Comparison of ENCODE assay signal across 26 mouse cellular contexts in genomic region chr9:118370581-118370980, GRCm38 (mm10).
DNase-seq lines count a peak whose midpoint lies in the region; ATAC-seq lines count a peak whose summit lies in the region.
"Had no signal": no experiment of that assay in that cellular context is flagged by ENCODE, and none has a peak within 500 bp of the region (broad histone marks: within the 10 kb centered on the region; RNA-seq: fewer than 3 reads in every experiment).

No protein-coding gene starts in this region.

- H3K36me3 ChIP-seq in kidney, embryonic 14.5 days (ENCODE audit: control insufficient read depth, insufficient read depth, low read length), result no peaks in the 10 kb centered on the region
- H3K36me3 ChIP-seq: forebrain, embryonic 12.5 days; hindbrain, embryonic 15.5 days; intestine, embryonic 15.5 days; neural tube, embryonic 12.5 days; stomach, embryonic 15.5 days had no signal

- H3K27ac ChIP-seq in kidney, embryonic 14.5 days (ENCODE audit: low read depth, low read length), result no peak overlapping the region
- H3K27ac ChIP-seq: forebrain, embryonic 12.5 days; hindbrain, embryonic 15.5 days; intestine, embryonic 15.5 days; macrophage; neural tube, embryonic 12.5 days; stomach, embryonic 15.5 days had no signal

- no peaks in the 10 kb centered on the region for H3K27me3 ChIP-seq in kidney, embryonic 14.5 days (ENCODE audit: control insufficient read depth, insufficient read depth, low read length)
- H3K27me3 ChIP-seq: forebrain, embryonic 12.5 days; hindbrain, embryonic 15.5 days; intestine, embryonic 15.5 days; neural tube, embryonic 12.5 days; stomach, embryonic 15.5 days had no signal

- no peaks in the 10 kb centered on the region for H3K4me1 ChIP-seq in kidney, embryonic 14.5 days (ENCODE audit: control insufficient read depth, insufficient read depth, low read length)
- H3K4me1 ChIP-seq: forebrain, embryonic 12.5 days; hindbrain, embryonic 15.5 days; intestine, embryonic 15.5 days; neural tube, embryonic 12.5 days; stomach, embryonic 15.5 days had no signal

- no peak overlapping the region for H3K9ac ChIP-seq in kidney, embryonic 14.5 days (ENCODE audit: low read depth, low read length)
- H3K9ac ChIP-seq: forebrain, embryonic 12.5 days; hindbrain, embryonic 15.5 days; intestine, embryonic 15.5 days; neural tube, embryonic 12.5 days; stomach, embryonic 15.5 days had no signal

- DNase-seq in gastrocnemius, postnatal 14 days, result peak; percentile 38
- DNase-seq in gastrocnemius, postnatal 36 days, result no peak
- DNase-seq in kidney, postnatal 36 days, result no peak
- peak; percentile 9 for DNase-seq in ovary, postnatal 14 days (ENCODE audit: low spot score)
- no peak for DNase-seq in ovary, postnatal 10 days (ENCODE audit: low spot score)
- peak; percentile 21 for DNase-seq in retina, postnatal 1 day
- DNase-seq in layer of hippocampus, adult 9-10 months (ENCODE audit: low spot score), result no peak
- DNase-seq: adrenal gland, postnatal 25 days; B cell, adult 2 months; cerebellum, adult 11-12 months; cerebellum, postnatal 36 days; gastrocnemius, postnatal 25 days; kidney, postnatal 14 days; lung, adult 18-20 months; right cerebral cortex, postnatal 25 days; thymus, adult 18-20 months; thymus, postnatal 4 days had no signal

- intact Hi-C loops in gastrocnemius, postnatal 14 days (cut with DNase I; ENCODE audit: low total_unique reads), result no loop called here
- intact Hi-C loops in gastrocnemius, postnatal 36 days (cut with DNase I), result no loop called here

- 50% methylated on average over 6 of the region's 6 CpGs for WGBS in kidney, embryonic 14.5 days

- H3K9me3 ChIP-seq in kidney, embryonic 14.5 days (ENCODE audit: control insufficient read depth, low read length), result no peaks in the 10 kb centered on the region
- H3K9me3 ChIP-seq: forebrain, embryonic 12.5 days; hindbrain, embryonic 15.5 days; intestine, embryonic 15.5 days; neural tube, embryonic 12.5 days; stomach, embryonic 15.5 days had no signal

- peak; percentile 52; the same call in 1 of the 2 replicates for ATAC-seq in kidney, embryonic 14.5 days (ENCODE audit: low FRiP score, low TSS enrichment)
- ATAC-seq: intestine, embryonic 15.5 days had no signal

- H3K4me2 ChIP-seq in kidney, embryonic 14.5 days (replicated peaks; ENCODE audit: low read depth, low read length), result no peak overlapping the region
- H3K4me2 ChIP-seq: forebrain, embryonic 12.5 days; hindbrain, embryonic 15.5 days; intestine, embryonic 15.5 days; liver, embryonic 11.5 days; midbrain, embryonic 11.5 days; neural tube, embryonic 12.5 days; stomach, embryonic 15.5 days had no signal

- no peak overlapping the region for H3K4me3 ChIP-seq in kidney, embryonic 14.5 days (ENCODE audit: low read length)
- H3K4me3 ChIP-seq: forebrain, embryonic 12.5 days; hindbrain, embryonic 15.5 days; intestine, embryonic 15.5 days; neural tube, embryonic 12.5 days; stomach, embryonic 15.5 days had no signal

Comparison
In these comparisons a context has a peak if more than half of its experiments do, and no peak if none do; other contexts are left out.
1. DNase-seq: peak in gastrocnemius, postnatal 14 days (single experiment), ovary, postnatal 14 days (single experiment) and retina, postnatal 1 day (single experiment); none in gastrocnemius, postnatal 36 days (0 of 2), kidney, postnatal 36 days (0 of 2), ovary, postnatal 10 days (single experiment) and layer of hippocampus, adult 9-10 months (single experiment).